ENCODE assay signal across 8 mouse cellular contexts in genomic region chr1:134234455-134235390, GRCm38 (mm10). TPM values are rescaled to one million over a fixed set of nuclear protein-coding genes. Genes with fewer than 3 reads are reported as not detected.
DNase-seq lines count a peak whose midpoint lies in the region; ATAC-seq lines count a peak whose summit lies in the region.

No protein-coding gene starts in this region.

- H3K9ac ChIP-seq in forebrain, embryonic 12.5 days, result peak overlapping the region; percentile 44
- peak overlapping the region; percentile 74 for H3K9ac ChIP-seq in hindbrain, embryonic 13.5 days
- H3K9ac ChIP-seq in midbrain, embryonic 13.5 days (replicated peaks), result peak overlapping the region; percentile 64

- peak; percentile 57 for ATAC-seq in forebrain, embryonic 12.5 days (ENCODE audit: low FRiP score)
- peak; percentile 65 for ATAC-seq in hindbrain, embryonic 13.5 days (ENCODE audit: low FRiP score)
- peak; percentile 68 for ATAC-seq in midbrain, embryonic 13.5 days

- H3K4me3 ChIP-seq in forebrain, embryonic 12.5 days (replicated peaks), result peak overlapping the region; percentile 44
- peak overlapping the region; percentile 52 for H3K4me3 ChIP-seq in hindbrain, embryonic 13.5 days
- H3K4me3 ChIP-seq in midbrain, embryonic 13.5 days (replicated peaks), result peak overlapping the region; percentile 48

- no peaks in the 10 kb centered on the region for H3K9me3 ChIP-seq in forebrain, embryonic 12.5 days
- H3K9me3 ChIP-seq in hindbrain, embryonic 13.5 days, result no peaks in the 10 kb centered on the region
- no peaks in the 10 kb centered on the region for H3K9me3 ChIP-seq in midbrain, embryonic 13.5 days

- H3K36me3 ChIP-seq in forebrain, embryonic 12.5 days (replicated peaks), result no peaks in the 10 kb centered on the region
- no peaks in the 10 kb centered on the region for H3K36me3 ChIP-seq in hindbrain, embryonic 13.5 days
- no peaks in the 10 kb centered on the region for H3K36me3 ChIP-seq in midbrain, embryonic 13.5 days

- 1% methylated on average over 41 of the region's 41 CpGs for WGBS in forebrain, embryonic 12.5 days
- WGBS in hindbrain, embryonic 13.5 days, result under 1% methylated on average over 41 of the region's 41 CpGs
- WGBS in midbrain, embryonic 13.5 days, result 2% methylated on average over 31 of the region's 41 CpGs

- no peak overlapping the region for H3K27ac ChIP-seq in forebrain, embryonic 12.5 days
- peak overlapping the region; percentile 35; the same call in 1 of the 2 replicates for H3K27ac ChIP-seq in hindbrain, embryonic 13.5 days
- no peak overlapping the region for H3K27ac ChIP-seq in midbrain, embryonic 13.5 days

- H3K27me3 ChIP-seq in forebrain, embryonic 12.5 days, result peaks cover 57% of the 10 kb centered on the region
- peaks cover 57% of the 10 kb centered on the region for H3K27me3 ChIP-seq in hindbrain, embryonic 13.5 days
- H3K27me3 ChIP-seq in midbrain, embryonic 13.5 days, result peaks cover 56% of the 10 kb centered on the region

- peak overlapping the region; percentile 82 for H3K4me2 ChIP-seq in forebrain, embryonic 12.5 days
- H3K4me2 ChIP-seq in hindbrain, embryonic 13.5 days, result peak overlapping the region; percentile 86
- peak overlapping the region; percentile 77 for H3K4me2 ChIP-seq in midbrain, embryonic 13.5 days (replicated peaks)

- peak; percentile 90 to 94 for DNase-seq in adrenal gland, adult (ENCODE audit: inconsistent age in 2 of 2, low spot score in 1 of 2)
- no peak for DNase-seq in adrenal gland, postnatal 4 days (ENCODE audit: low spot score in 2 of 2)
- peak; percentile 83 to 85 for DNase-seq in adrenal gland, postnatal 36 days
- peak; percentile 73 to 78 for DNase-seq in left cerebral cortex, adult 18-20 months (ENCODE audit: low spot score in 2 of 2)
- DNase-seq in c-Kit-positive CD71-positive TER-119-positive erythroid progenitor cells, embryonic 14.5 days (ENCODE audit: low spot score), result no peak

- peaks cover 32% of the 10 kb centered on the region for H3K4me1 ChIP-seq in forebrain, embryonic 12.5 days
- peaks cover 46% of the 10 kb centered on the region for H3K4me1 ChIP-seq in hindbrain, embryonic 13.5 days (replicated peaks)
- peaks cover 40% of the 10 kb centered on the region for H3K4me1 ChIP-seq in midbrain, embryonic 13.5 days (replicated peaks)

RNA-seq across cellular contexts. Expression of gene Adora1, which starts 0.5 kb away (rescaled TPM):
- 100 to 1,000 TPM in 1 of 2 experiments, 10 to 100 TPM in 1; 88.6 to 106 TPM for total RNA-seq in adrenal gland, postnatal 4 days (2021)
- total RNA-seq in adrenal gland, postnatal 36 days (2021), result 100 to 1,000 TPM; 110 to 137 TPM
- 1.4 and 1.8 TPM in 2 replicates for polyA plus RNA-seq in forebrain, embryonic 12.5 days (2016; fragmentation: Nextera tagmentation; extraction: Ambion mirVana)
- polyA plus RNA-seq in hindbrain, embryonic 13.5 days (2015; fragmentation: Nextera tagmentation; extraction: Ambion mirVana), result 10.2 and 10.6 TPM in 2 replicates
- total RNA-seq in left cerebral cortex, adult 18-20 months (2021), result 100 to 1,000 TPM; 167 to 172 TPM
- polyA plus RNA-seq in midbrain, embryonic 13.5 days (2015; fragmentation: Nextera tagmentation; extraction: Ambion mirVana), result 4.6 TPM in 2 replicates

RNA-seq across cellular contexts. Expression of gene Mybph, which starts 41.5 kb away (rescaled TPM):
- under 1 TPM; 0.34 to 0.84 TPM for total RNA-seq in adrenal gland, postnatal 4 days (2021)
- total RNA-seq in adrenal gland, postnatal 36 days (2021), result under 1 TPM in 1 of 2 experiments, not detected in 1; 0.13 TPM
- 0.15 and 0.34 TPM in 2 replicates for polyA plus RNA-seq in forebrain, embryonic 12.5 days (2016; fragmentation: Nextera tagmentation; extraction: Ambion mirVana)
- polyA plus RNA-seq in hindbrain, embryonic 13.5 days (2015; fragmentation: Nextera tagmentation; extraction: Ambion mirVana), result 0.83 and 1.9 TPM in 2 replicates
- total RNA-seq in left cerebral cortex, adult 18-20 months (2021), result under 1 TPM in 1 of 2 experiments, not detected in 1; 0.19 TPM
- polyA plus RNA-seq in midbrain, embryonic 13.5 days (2015; fragmentation: Nextera tagmentation; extraction: Ambion mirVana), result 0.09 and 0.19 TPM in 2 replicates

RNA-seq across cellular contexts. Expression of gene Chil1, which starts 52.7 kb away (rescaled TPM):
- total RNA-seq in adrenal gland, postnatal 4 days (2021), result 1 to 10 TPM in 1 of 2 experiments, under 1 TPM in 1; 0.81 to 3.4 TPM
- total RNA-seq in adrenal gland, postnatal 36 days (2021), result 1 to 10 TPM; 1.3 to 1.7 TPM
- 1.9 and 2.5 TPM in 2 replicates for polyA plus RNA-seq in forebrain, embryonic 12.5 days (2016; fragmentation: Nextera tagmentation; extraction: Ambion mirVana)
- 2.8 and 3.2 TPM in 2 replicates for polyA plus RNA-seq in hindbrain, embryonic 13.5 days (2015; fragmentation: Nextera tagmentation; extraction: Ambion mirVana)
- total RNA-seq in left cerebral cortex, adult 18-20 months (2021), result 10 to 100 TPM; 16.5 to 18.4 TPM
- polyA plus RNA-seq in midbrain, embryonic 13.5 days (2015; fragmentation: Nextera tagmentation; extraction: Ambion mirVana), result 2.6 and 3.2 TPM in 2 replicates

RNA-seq across cellular contexts. Expression of gene Myog, which starts 55.1 kb away (rescaled TPM):
- total RNA-seq in adrenal gland, postnatal 4 days (2021), result 1 to 10 TPM; 1.8 to 3.4 TPM
- total RNA-seq in adrenal gland, postnatal 36 days (2021), result not detected
- 1.2 TPM in 1 of 2 replicates, not detected in the other for polyA plus RNA-seq in forebrain, embryonic 12.5 days (2016; fragmentation: Nextera tagmentation; extraction: Ambion mirVana)
- polyA plus RNA-seq in hindbrain, embryonic 13.5 days (2015; fragmentation: Nextera tagmentation; extraction: Ambion mirVana), result 3.6 and 3.8 TPM in 2 replicates
- total RNA-seq in left cerebral cortex, adult 18-20 months (2021), result not detected
- not detected in 2 replicates for polyA plus RNA-seq in midbrain, embryonic 13.5 days (2015; fragmentation: Nextera tagmentation; extraction: Ambion mirVana)

Comparison
In these comparisons a context has a peak if more than half of its experiments do, and no peak if none do; other contexts are left out.
1. DNase-seq: peak in adrenal gland, adult (2 of 2), adrenal gland, postnatal 36 days (2 of 2) and left cerebral cortex, adult 18-20 months (2 of 2); none in adrenal gland, postnatal 4 days (0 of 2) and c-Kit-positive CD71-positive TER-119-positive erythroid progenitor cells, embryonic 14.5 days (single experiment).
2. Peak in every context shown above with its lines, with median percentiles within 50 percentile points of each other: ATAC-seq, H3K4me2 ChIP-seq, H3K4me3 ChIP-seq and H3K9ac ChIP-seq.